15 mouse cellular contexts compared by ENCODE assay signal in genomic region chr4:105195256-105195655, GRCm38 (mm10).
"Had no signal": no experiment of that assay in that cellular context is flagged by ENCODE, and none has a peak within 500 bp of the region (broad histone marks: within the 10 kb centered on the region; RNA-seq: fewer than 3 reads in every experiment).

No protein-coding gene starts in this region.

- H3K9ac ChIP-seq: kidney, embryonic 15.5 days; limb, embryonic 13.5 days; liver, embryonic 12.5 days; lung, embryonic 15.5 days; neural tube, embryonic 13.5 days had no signal

- H3K4me3 ChIP-seq: kidney, embryonic 15.5 days; limb, embryonic 13.5 days; liver, embryonic 12.5 days; lung, embryonic 15.5 days; megakaryocyte, embryonic 14.5 days; neural tube, embryonic 13.5 days had no signal

- H3K4me2 ChIP-seq: kidney, embryonic 15.5 days; limb, embryonic 13.5 days; liver, embryonic 12.5 days; lung, embryonic 15.5 days; midbrain, embryonic 11.5 days; neural tube, embryonic 13.5 days had no signal

- DNase-seq: kidney, adult 2 months; kidney, postnatal 14 days; layer of hippocampus, postnatal 36 days; lung, postnatal 14 days; right cerebral cortex, postnatal 14 days; thymus, postnatal 4 days had no signal

- ATAC-seq: liver, embryonic 12.5 days; midbrain, embryonic 16.5 days had no signal

- H3K27me3 ChIP-seq: kidney, embryonic 15.5 days; limb, embryonic 13.5 days; liver, embryonic 12.5 days; lung, embryonic 15.5 days; neural tube, embryonic 13.5 days had no signal

- H3K9me3 ChIP-seq: kidney, embryonic 15.5 days; limb, embryonic 13.5 days; liver, embryonic 12.5 days; lung, embryonic 15.5 days; megakaryocyte, embryonic 14.5 days; neural tube, embryonic 13.5 days had no signal

- H3K27ac ChIP-seq: kidney, embryonic 15.5 days; limb, embryonic 13.5 days; liver, embryonic 12.5 days; lung, embryonic 15.5 days; macrophage; neural tube, embryonic 13.5 days had no signal
